In genomic region chr1:181381410-181382010, GRCm38 (mm10) we compare ENCODE assay signal across 16 mouse cellular contexts. TPM values are rescaled to one million over a fixed set of nuclear protein-coding genes. Genes with fewer than 3 reads are reported as not detected.
DNase-seq lines count a peak whose midpoint lies in the region; ATAC-seq and TF ChIP-seq lines count a peak whose summit lies in the region.
"Had no signal": no experiment of that assay in that cellular context is flagged by ENCODE, and none has a peak within 500 bp of the region (broad histone marks: within the 10 kb centered on the region; RNA-seq: fewer than 3 reads in every experiment).

No protein-coding gene starts in this region.

- WGBS in forebrain, embryonic 16.5 days = 50% methylated on average over 12 of the region's 12 CpGs
- WGBS in hindbrain, embryonic 13.5 days = 70% methylated on average over 12 of the region's 12 CpGs

- H3K27ac ChIP-seq in forebrain, embryonic 16.5 days (ENCODE audit: low read length) = peak overlapping the region; percentile 66
- peak overlapping the region; percentile 80 for H3K27ac ChIP-seq in layer of hippocampus, adult 2 months
- H3K27ac ChIP-seq in hindbrain, embryonic 13.5 days = no peak overlapping the region
- H3K27ac ChIP-seq: embryonic facial prominence, embryonic 10.5 days; limb, embryonic 12.5 days had no signal

- H3K27me3 ChIP-seq in forebrain, embryonic 16.5 days (replicated peaks; ENCODE audit: control insufficient read depth, insufficient read depth, low read length) = no peaks in the 10 kb centered on the region
- no peaks in the 10 kb centered on the region for H3K27me3 ChIP-seq in hindbrain, embryonic 13.5 days

- ATAC-seq in forebrain, embryonic 16.5 days = peak; percentile 79
- no peak for ATAC-seq in hindbrain, embryonic 13.5 days (ENCODE audit: low FRiP score)
- ATAC-seq: hindbrain, embryonic 16.5 days; liver, postnatal 0 days had no signal

- H3K4me1 ChIP-seq in forebrain, embryonic 16.5 days (replicated peaks; ENCODE audit: control insufficient read depth, insufficient read depth, low read length) = peaks cover 17% of the 10 kb centered on the region
- peaks cover 10% of the 10 kb centered on the region for H3K4me1 ChIP-seq in hindbrain, embryonic 13.5 days (replicated peaks)

- no peak overlapping the region for H3K4me3 ChIP-seq in forebrain, embryonic 16.5 days (replicated peaks; ENCODE audit: low read length)
- no peak overlapping the region for H3K4me3 ChIP-seq in layer of hippocampus, adult 2 months
- H3K4me3 ChIP-seq in hindbrain, embryonic 13.5 days = no peak overlapping the region
- H3K4me3 ChIP-seq: embryonic facial prominence, embryonic 10.5 days; limb, embryonic 12.5 days had no signal

- H3K4me2 ChIP-seq in forebrain, embryonic 16.5 days (ENCODE audit: low read length) = no peak overlapping the region
- no peak overlapping the region for H3K4me2 ChIP-seq in hindbrain, embryonic 13.5 days
- H3K4me2 ChIP-seq: limb, embryonic 12.5 days had no signal

- TF ChIP-seq CTCF in layer of hippocampus, adult 2 months (conservative IDR thresholded peaks at IDR 0.05) = no peak

- no peaks in the 10 kb centered on the region for H3K36me3 ChIP-seq in forebrain, embryonic 16.5 days (ENCODE audit: control insufficient read depth, insufficient read depth)
- no peaks in the 10 kb centered on the region for H3K36me3 ChIP-seq in hindbrain, embryonic 13.5 days
- H3K36me3 ChIP-seq: embryonic facial prominence, embryonic 10.5 days; G1E; limb, embryonic 12.5 days had no signal

- peak; percentile 8 for DNase-seq in kidney, postnatal 14 days
- no peak for DNase-seq in kidney, postnatal 10 days
- peak; percentile 65 to 77 for DNase-seq in layer of hippocampus, adult 2 months (ENCODE audit: low spot score in 2 of 2)
- DNase-seq in left cerebral cortex, postnatal 25 days (ENCODE audit: low spot score in 2 of 2) = peak; percentile 72 to 96
- no peak for DNase-seq in thymus, postnatal 4 days
- DNase-seq in cerebellum, postnatal 4 days (ENCODE audit: low spot score in 2 of 2) = no peak
- DNase-seq: cerebellum, adult 18-20 months; kidney, adult 8-10 months; liver, postnatal 0 days had no signal

- no peak overlapping the region for H3K9ac ChIP-seq in forebrain, embryonic 16.5 days (replicated peaks; ENCODE audit: low read depth, low read length)
- no peak overlapping the region for H3K9ac ChIP-seq in hindbrain, embryonic 13.5 days
- H3K9ac ChIP-seq: limb, embryonic 12.5 days; liver, postnatal 0 days had no signal

- intact Hi-C loops in left cerebral cortex, postnatal 25 days (cut with DNase I) = loop anchor here (1.0 to 5.0 kb wide), 4 partner anchors 12 to 156 kb away; no protein-coding TSS in a partner anchor

- H3K9me3 ChIP-seq in forebrain, embryonic 16.5 days (ENCODE audit: control insufficient read depth, low read length) = no peaks in the 10 kb centered on the region
- no peaks in the 10 kb centered on the region for H3K9me3 ChIP-seq in hindbrain, embryonic 13.5 days
- H3K9me3 ChIP-seq: embryonic facial prominence, embryonic 10.5 days; G1E; limb, embryonic 12.5 days had no signal

RNA-seq across cellular contexts. Expression of gene Cnih3, which starts 29.1 kb away (rescaled TPM):
- polyA plus RNA-seq in forebrain, embryonic 16.5 days (2015; fragmentation: Nextera tagmentation; extraction: Ambion mirVana) = 43.4 and 46.8 TPM in 2 replicates
- total RNA-seq in layer of hippocampus, adult 2 months (2021) = 10 to 100 TPM; 68.5 to 71.3 TPM
- total RNA-seq in left cerebral cortex, postnatal 25 days (2021) = 10 to 100 TPM; 75.1 to 81.7 TPM
- polyA plus RNA-seq in hindbrain, embryonic 13.5 days (2015; fragmentation: Nextera tagmentation; extraction: Ambion mirVana) = 6.8 and 8.8 TPM in 2 replicates
- total RNA-seq: megakaryocyte, adult 5-6 weeks had no signal
- polyA plus RNA-seq: G1E; liver, postnatal 0 days had no signal

Comparison
In these comparisons a context has a peak if more than half of its experiments do, and no peak if none do; other contexts are left out.
1. DNase-seq: peak in kidney, postnatal 14 days (single experiment), layer of hippocampus, adult 2 months (2 of 2) and left cerebral cortex, postnatal 25 days (2 of 2); none in kidney, postnatal 10 days (single experiment), thymus, postnatal 4 days (single experiment) and cerebellum, postnatal 4 days (0 of 2).